Mouse (Mus musculus): ENCODE data around the gene Tifa.

The Tifa gene

GRCm38 (mm10) chr3:127821209-127821608 lies 31.6 kb downstream of the Tifa start:
- in situ Hi-C loops (cut with MboI, MseI), result no loop called here

GRCm38 (mm10) chr3:127823886-127824863 lies 34.6 kb downstream of the Tifa start:
- in situ Hi-C loops (cut with MboI, MseI), result no loop called here

- in situ Hi-C loops (cut with MboI, MseI), result loop anchor here in 1 of 2 experiments (25.0 kb wide), 1 partner anchor 1386 kb away; no protein-coding TSS in a partner anchor
Measured at GRCm38 (mm10) chr3:127826503-127826902, 36.9 kb downstream of the Tifa start.

- in situ Hi-C loops (cut with MboI, MseI), result loop anchor here in 1 of 2 experiments (25.0 kb wide), 1 partner anchor 1385 kb away; no protein-coding TSS in a partner anchor
Measured at GRCm38 (mm10) chr3:127827123-127827522, 37.5 kb downstream of the Tifa start.

GRCm38 (mm10) chr3:127830183-127830582 lies 40.6 kb downstream of the Tifa start:
- in situ Hi-C loops (cut with MboI, MseI), result loop anchor here in 1 of 2 experiments (25.0 kb wide), 1 partner anchor 1382 kb away; no protein-coding TSS in a partner anchor

- in situ Hi-C loops (cut with MboI, MseI), result loop anchor here in 1 of 2 experiments (25.0 kb wide), 1 partner anchor 1381 kb away; no protein-coding TSS in a partner anchor
Measured at GRCm38 (mm10) chr3:127831079-127831478, 41.5 kb downstream of the Tifa start.

GRCm38 (mm10) chr3:127834040-127834439 lies 44.4 kb downstream of the Tifa start:
- in situ Hi-C loops (cut with MboI, MseI), result loop anchor here in 1 of 2 experiments (25.0 kb wide), 1 partner anchor 1378 kb away; no protein-coding TSS in a partner anchor

GRCm38 (mm10) chr3:127835594-127835993 lies 46.0 kb downstream of the Tifa start:
- in situ Hi-C loops (cut with MboI, MseI), result loop anchor here in 1 of 2 experiments (25.0 kb wide), 1 partner anchor 1377 kb away; no protein-coding TSS in a partner anchor

GRCm38 (mm10) chr3:127836798-127837153 lies 47.2 kb downstream of the Tifa start:
- in situ Hi-C loops (cut with MboI, MseI), result loop anchor here in 1 of 2 experiments (25.0 kb wide), 1 partner anchor 1376 kb away; no protein-coding TSS in a partner anchor

GRCm38 (mm10) chr3:127837154-127837865 lies 47.7 kb downstream of the Tifa start, which contains the start of gene Ap1ar:
Gene Ap1ar (minus strand): TSS chr3:127837523.
- in situ Hi-C loops (cut with MboI, MseI), result loop anchor here in 1 of 2 experiments (25.0 kb wide), 1 partner anchor 1375 kb away; no protein-coding TSS in a partner anchor

GRCm38 (mm10) chr3:127837972-127838644 lies 48.5 kb downstream of the Tifa start:
- in situ Hi-C loops (cut with MboI, MseI), result loop anchor here in 1 of 2 experiments (25.0 kb wide), 1 partner anchor 1374 kb away; no protein-coding TSS in a partner anchor

- in situ Hi-C loops (cut with MboI, MseI), result loop anchor here in 1 of 2 experiments (25.0 kb wide), 1 partner anchor 1370 kb away; no protein-coding TSS in a partner anchor
Measured at GRCm38 (mm10) chr3:127841926-127842325, 52.3 kb downstream of the Tifa start.

- in situ Hi-C loops (cut with MboI, MseI), result loop anchor here in 1 of 2 experiments (25.0 kb wide), 1 partner anchor 1369 kb away; no protein-coding TSS in a partner anchor
Measured at GRCm38 (mm10) chr3:127843324-127843940, 53.8 kb downstream of the Tifa start.

- in situ Hi-C loops (cut with MboI, MseI), result loop anchor here in 1 of 2 experiments (25.0 kb wide), 1 partner anchor 1368 kb away; no protein-coding TSS in a partner anchor
Measured at GRCm38 (mm10) chr3:127843941-127844327, 54.3 kb downstream of the Tifa start.

- in situ Hi-C loops (cut with MboI, MseI), result loop anchor here in 1 of 2 experiments (25.0 kb wide), 1 partner anchor 1364 kb away; no protein-coding TSS in a partner anchor
Measured at GRCm38 (mm10) chr3:127848088-127848808, 58.6 kb downstream of the Tifa start.

GRCm38 (mm10) chr3:127849922-127850321 lies 60.3 kb downstream of the Tifa start:
- in situ Hi-C loops (cut with MboI, MseI), result loop anchor here (5.0 to 25.0 kb wide), 2 partner anchors 97 to 1362 kb away; no protein-coding TSS in a partner anchor

GRCm38 (mm10) chr3:127850776-127851646 lies 61.4 kb downstream of the Tifa start:
- in situ Hi-C loops (cut with MboI, MseI), result loop anchor here (5.0 kb wide), 1 partner anchor 96 kb away; no protein-coding TSS in a partner anchor

- in situ Hi-C loops (cut with MboI, MseI), result loop anchor here (5.0 kb wide), 1 partner anchor 95 kb away; no protein-coding TSS in a partner anchor
Measured at GRCm38 (mm10) chr3:127852722-127853121, 63.1 kb downstream of the Tifa start.

All from T-helper 17 cell (primary cell).